Mouse (Mus musculus) embryonic facial prominence, embryonic 11.5 days (tissue): ENCODE results near the gene Scn2a. TPM values are rescaled to one million over a fixed set of nuclear protein-coding genes. Genes with fewer than 3 reads are reported as not detected.

Experiments used
- ATAC-seq: fragments of 200-750 bp; cut with Nextera tagmentation; replicated peaks from 2 replicates; pipeline ENCODE4 v1.8.0; 2017; ENCODE audit warnings: low read depth; ENCODE audit not compliant: insufficient number of reproducible peaks, low FRiP score, low TSS enrichment
- DNase-seq: peaks from one replicate; pipeline ENCODE4 v3.0.0-alpha.2; 2015; ENCODE audit warnings: low spot score
- H3K27ac ChIP-seq: fragments of 300-500 bp; sonication (generic); replicated peaks from 2 replicates; pipeline ENCODE4 v1.5.1; 2014; ENCODE audit warnings: mild to moderate bottlenecking, low read depth, low read length, control low read depth
- H3K27me3 ChIP-seq: fragments of 300-500 bp; sonication (generic); 2 replicates; pipeline ENCODE4 v1.6.1; 2014; ENCODE audit warnings: mild to moderate bottlenecking, low read length, moderate library complexity, mixed read lengths; ENCODE audit not compliant: control insufficient read depth, insufficient read depth
- H3K36me3 ChIP-seq: fragments of 300-500 bp; sonication (generic); replicated peaks from 2 replicates; pipeline ENCODE4 v1.6.1; 2014; ENCODE audit warnings: low read depth, mild to moderate bottlenecking, low read length, moderate library complexity, mixed read lengths; ENCODE audit not compliant: control insufficient read depth, insufficient read depth
- H3K4me1 ChIP-seq: fragments of 300-500 bp; sonication (generic); 2 replicates; pipeline ENCODE4 v1.6.1; 2014; ENCODE audit warnings: low read length, mixed read lengths; ENCODE audit not compliant: control insufficient read depth, insufficient read depth
- H3K4me2 ChIP-seq: fragments of 300-500 bp; sonication (generic); 2 replicates; pipeline ENCODE4 v1.6.1; 2014; ENCODE audit warnings: low read depth, mild to moderate bottlenecking, control low read depth, low read length, moderate library complexity
- H3K4me3 ChIP-seq: fragments of 300-500 bp; sonication (generic); 2 replicates; pipeline ENCODE4 v1.5.1; 2014; ENCODE audit warnings: low read depth, low read length, control low read depth
- H3K9ac ChIP-seq: fragments of 300-500 bp; sonication (generic); replicated peaks from 2 replicates; pipeline ENCODE4 v1.6.1; 2014; ENCODE audit warnings: mild to moderate bottlenecking, control low read depth, low read length
- H3K9me3 ChIP-seq: fragments of 300-500 bp; sonication (generic); replicated peaks from 2 replicates; pipeline ENCODE4 v1.6.1; 2016; ENCODE audit warnings: mild to moderate bottlenecking, low read length, inconsistent platforms, mixed read lengths; ENCODE audit not compliant: control insufficient read depth
- whole genome bisulfite sequencing: fragments of 180-500 bp; shearing (Covaris S2); extraction: QIAGEN DNeasy Blood & Tissue Kit; methylation state at CpG from one replicate; pipeline ENCODE4 v1.1.7; 2014; 5-methylcytosine and 5-hydroxymethylcytosine counted together
- polyA plus RNA-seq: library from polyadenylated mRNA; unstranded; fragments of >200 nt; fragmentation: Nextera tagmentation; extraction: Ambion mirVana; gene quantifications from 2 replicates; pipeline ENCODE4 v1.2.1, GENCODE M21; 2014

Gene Scn2a
- polyA plus RNA-seq, 1 experiment from 2014 or later = 5.8 TPM

DNA sequence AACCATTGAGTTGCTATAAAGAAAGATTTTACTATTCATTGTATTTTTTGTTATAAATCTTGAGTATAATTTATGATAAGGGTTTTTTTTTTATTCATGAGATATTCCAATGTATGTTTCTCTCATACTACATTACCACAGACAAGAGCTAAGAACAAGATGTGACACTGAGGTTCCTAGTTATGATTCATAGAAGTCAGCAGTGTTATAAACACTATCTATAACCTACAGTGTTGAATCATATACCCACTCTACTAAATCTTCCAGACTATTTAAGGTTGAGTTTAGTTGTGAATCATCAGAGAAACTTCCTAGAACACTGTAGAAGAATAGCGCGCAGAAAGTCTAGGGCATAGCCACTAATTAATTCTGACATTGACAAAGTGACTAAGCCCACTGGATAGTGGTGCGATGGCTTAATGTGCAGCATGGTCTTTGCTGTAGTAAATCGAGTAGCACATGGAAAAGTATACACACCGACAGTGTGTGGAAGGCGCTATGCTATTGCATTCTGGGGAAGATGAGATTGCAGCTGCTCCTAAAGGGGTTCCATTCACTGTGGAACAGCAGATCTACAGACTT lies 101.7 kb downstream of the Scn2a start:
- no peaks in the 10 kb centered on the region for H3K27me3 ChIP-seq
- H3K27ac ChIP-seq = no peak overlapping the region
- no peak overlapping the region for H3K4me2 ChIP-seq
- ATAC-seq (no peak), DNase-seq (no peak)
- H3K36me3 ChIP-seq = no peaks in the 10 kb centered on the region
- H3K4me1 ChIP-seq = no peaks in the 10 kb centered on the region
- H3K9ac ChIP-seq = no peak overlapping the region
- no peak overlapping the region for H3K4me3 ChIP-seq
- H3K9me3 ChIP-seq = no peaks in the 10 kb centered on the region
- WGBS = 91% methylated on average over 6 of the region's 6 CpGs

DNA sequence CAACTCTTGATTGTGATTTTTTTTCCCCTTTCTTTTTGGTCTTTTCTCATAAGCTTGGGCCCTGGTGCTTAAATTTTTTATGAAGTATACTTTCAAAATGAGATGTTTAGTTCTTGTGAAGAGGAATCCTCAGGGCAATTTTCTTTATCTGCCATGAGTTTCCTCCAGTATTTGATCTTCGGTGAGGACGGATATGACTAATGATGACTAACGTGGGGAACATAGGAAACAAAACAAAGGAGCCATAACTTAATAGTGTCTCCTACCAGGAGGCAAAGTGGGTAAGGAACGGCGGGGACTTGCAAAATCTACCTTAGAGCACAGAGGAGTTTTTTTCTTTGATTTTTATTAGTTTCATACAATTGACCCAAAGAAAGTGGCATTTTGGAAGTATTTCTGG lies 124.8 kb downstream of the Scn2a start:
- 87% methylated on average over 5 of the region's 5 CpGs for WGBS
- Histone ChIP-seq H3K27ac (no peak overlapping the region), H3K9me3 (no peaks in the 10 kb centered on the region), H3K4me3 (no peak overlapping the region), H3K4me2 (no peak overlapping the region), H3K36me3 (no peaks in the 10 kb centered on the region), H3K4me1 (no peaks in the 10 kb centered on the region), H3K27me3 (no peaks in the 10 kb centered on the region), H3K9ac (no peak overlapping the region)
- DNase-seq = no peak
- no peak for ATAC-seq

DNA sequence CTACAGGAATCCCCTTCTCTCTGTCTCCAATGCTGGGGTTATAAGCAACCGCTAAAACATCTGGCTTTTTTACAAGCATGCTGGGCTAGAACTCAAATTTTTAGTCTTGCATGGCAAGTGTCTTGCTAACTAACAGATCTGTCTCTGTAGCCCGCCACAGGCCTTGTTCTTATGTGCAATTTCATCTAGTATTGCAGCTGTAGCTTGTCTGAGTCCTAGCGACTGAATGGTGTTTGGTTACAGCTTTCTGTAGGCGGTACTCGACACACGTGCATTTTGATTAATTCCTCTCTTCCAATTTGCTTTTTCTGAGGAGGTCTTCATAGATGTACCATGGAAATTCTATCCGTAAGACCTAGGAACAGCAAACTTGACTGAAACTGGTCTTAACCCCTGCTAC lies 161.9 kb downstream of the Scn2a start:
- H3K27me3 ChIP-seq = no peaks in the 10 kb centered on the region
- 54% methylated on average over 7 of the region's 7 CpGs for WGBS
- no peaks in the 10 kb centered on the region for H3K4me1 ChIP-seq
- H3K27ac ChIP-seq = no peak overlapping the region
- no peak overlapping the region for H3K9ac ChIP-seq
- H3K4me2 ChIP-seq = no peak overlapping the region
- no peaks in the 10 kb centered on the region for H3K9me3 ChIP-seq
- H3K36me3 ChIP-seq = no peaks in the 10 kb centered on the region
- H3K4me3 ChIP-seq = no peak overlapping the region
- ATAC-seq (no peak), DNase-seq (peak; percentile 60)

DNA sequence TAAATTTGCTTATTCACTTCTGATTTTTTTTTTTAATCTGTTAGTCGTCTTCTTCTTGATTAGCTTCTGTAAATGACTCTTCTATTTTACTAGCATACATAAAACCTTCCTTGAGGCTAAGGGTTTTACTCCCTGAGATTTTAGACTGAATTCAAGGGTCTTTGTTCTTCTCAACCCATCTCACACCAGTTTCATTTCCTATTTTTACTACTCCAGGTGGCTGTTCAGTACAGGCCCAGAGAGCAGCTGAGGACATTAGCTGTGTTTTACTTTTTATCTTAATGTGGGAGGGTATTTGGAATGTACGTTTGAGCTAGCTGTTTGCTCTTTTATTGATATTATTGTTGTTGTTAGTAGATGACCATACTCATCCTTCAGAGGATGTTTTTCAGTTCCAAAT lies 162.8 kb downstream of the Scn2a start:
- Histone ChIP-seq H3K4me2 (no peak overlapping the region), H3K27ac (no peak overlapping the region), H3K9ac (no peak overlapping the region), H3K9me3 (no peaks in the 10 kb centered on the region), H3K36me3 (no peaks in the 10 kb centered on the region), H3K27me3 (no peaks in the 10 kb centered on the region), H3K4me3 (no peak overlapping the region), H3K4me1 (no peaks in the 10 kb centered on the region)
- DNase-seq (no peak), ATAC-seq (no peak)
- WGBS = 77% methylated on average over 2 of the region's 2 CpGs

DNA sequence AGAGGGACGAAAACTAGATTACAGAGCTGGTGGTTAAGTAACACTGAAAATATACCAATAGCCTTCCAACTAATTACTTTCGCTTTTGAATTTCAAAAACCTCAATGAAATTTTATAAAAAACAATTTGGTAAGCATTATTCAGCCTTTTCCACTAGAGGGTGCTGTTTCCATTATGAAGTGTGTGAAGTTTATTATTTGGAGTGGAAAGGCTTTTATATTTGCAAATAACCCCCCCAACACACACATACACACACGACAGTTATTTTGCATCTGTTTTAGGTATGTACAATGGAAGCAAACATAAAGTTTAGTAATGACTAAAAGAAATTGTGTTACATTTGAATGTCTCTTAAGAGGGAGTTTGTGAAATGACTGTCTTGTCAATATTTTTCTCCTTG lies 171.9 kb downstream of the Scn2a start:
- Histone ChIP-seq H3K27me3 (no peaks in the 10 kb centered on the region), H3K27ac (no peak overlapping the region), H3K4me1 (no peaks in the 10 kb centered on the region), H3K9ac (no peak overlapping the region), H3K36me3 (no peaks in the 10 kb centered on the region), H3K9me3 (no peaks in the 10 kb centered on the region; the same call in 1 of the 2 replicates), H3K4me3 (no peak overlapping the region), H3K4me2 (no peak overlapping the region)
- DNase-seq = peak; percentile 74
- no peak for ATAC-seq
- WGBS = 25% methylated on average over 3 of the region's 3 CpGs

DNA sequence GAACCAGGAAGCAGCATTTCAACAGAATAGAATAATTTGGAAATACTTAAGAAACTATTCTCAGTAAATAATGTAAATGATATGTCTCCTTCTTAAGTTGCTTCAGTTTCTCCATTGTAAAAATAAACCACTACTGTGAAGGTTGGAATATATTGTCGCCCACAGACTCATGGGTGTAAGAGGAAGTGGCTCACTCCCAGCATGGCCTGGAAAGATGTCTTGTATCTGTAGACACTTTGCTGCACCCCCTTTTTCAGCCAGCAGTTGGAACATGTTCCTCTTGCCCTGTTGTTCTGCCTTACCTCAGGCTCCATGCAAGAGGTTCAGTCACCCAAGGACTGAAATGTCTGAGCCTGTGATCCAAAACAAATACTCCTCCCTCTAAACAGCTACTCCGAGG lies 173.0 kb downstream of the Scn2a start:
- no peaks in the 10 kb centered on the region for H3K36me3 ChIP-seq
- no peak overlapping the region for H3K27ac ChIP-seq
- no peak overlapping the region for H3K4me2 ChIP-seq
- H3K9ac ChIP-seq = no peak overlapping the region
- no peaks in the 10 kb centered on the region; the same call in 1 of the 2 replicates for H3K9me3 ChIP-seq
- no peaks in the 10 kb centered on the region for H3K4me1 ChIP-seq
- no peak overlapping the region for H3K4me3 ChIP-seq
- DNase-seq = no peak
- no peaks in the 10 kb centered on the region for H3K27me3 ChIP-seq
- ATAC-seq = no peak
- 77% methylated on average over 2 of the region's 2 CpGs for WGBS

DNA sequence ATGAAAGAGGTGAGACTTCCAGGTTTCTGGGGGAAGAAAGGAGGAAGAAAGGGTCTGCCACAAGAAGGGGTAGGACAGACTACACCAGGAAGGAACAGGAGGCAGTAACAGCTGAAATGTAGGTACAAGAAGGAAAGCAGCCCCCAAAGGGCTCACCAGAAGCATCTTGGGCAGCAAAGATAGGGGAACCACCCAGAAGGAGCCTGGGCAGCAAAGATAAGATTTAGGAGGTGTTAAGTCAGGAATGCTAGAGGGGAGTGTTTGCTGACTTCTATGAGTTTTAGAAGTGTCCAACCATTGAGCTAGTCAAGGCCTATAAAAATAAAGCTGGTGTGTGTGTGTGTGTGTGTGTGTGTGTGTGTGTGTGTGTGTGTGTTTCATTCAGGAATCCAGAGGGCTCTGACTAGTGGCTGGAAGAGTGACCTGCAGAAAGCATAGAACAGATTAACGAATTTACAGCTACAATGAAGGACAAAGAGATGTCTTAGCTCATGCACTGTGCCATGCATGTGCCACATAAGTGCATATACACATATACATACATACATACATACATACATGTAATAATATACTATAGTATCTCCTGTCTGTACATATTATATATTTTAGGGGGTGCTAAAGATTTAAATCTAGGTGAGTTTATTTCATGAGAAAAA lies 180.6 kb downstream of the Scn2a start:
- H3K9me3 ChIP-seq = no peaks in the 10 kb centered on the region; the same call in 1 of the 2 replicates
- H3K4me2 ChIP-seq = no peak overlapping the region
- no peak overlapping the region for H3K4me3 ChIP-seq
- no peaks in the 10 kb centered on the region for H3K27me3 ChIP-seq
- H3K9ac ChIP-seq = no peak overlapping the region
- ATAC-seq (no peak), DNase-seq (no peak)
- H3K36me3 ChIP-seq = no peaks in the 10 kb centered on the region
- 63% methylated on average over 1 of the region's 1 CpGs for WGBS
- no peak overlapping the region for H3K27ac ChIP-seq
- no peaks in the 10 kb centered on the region for H3K4me1 ChIP-seq

DNA sequence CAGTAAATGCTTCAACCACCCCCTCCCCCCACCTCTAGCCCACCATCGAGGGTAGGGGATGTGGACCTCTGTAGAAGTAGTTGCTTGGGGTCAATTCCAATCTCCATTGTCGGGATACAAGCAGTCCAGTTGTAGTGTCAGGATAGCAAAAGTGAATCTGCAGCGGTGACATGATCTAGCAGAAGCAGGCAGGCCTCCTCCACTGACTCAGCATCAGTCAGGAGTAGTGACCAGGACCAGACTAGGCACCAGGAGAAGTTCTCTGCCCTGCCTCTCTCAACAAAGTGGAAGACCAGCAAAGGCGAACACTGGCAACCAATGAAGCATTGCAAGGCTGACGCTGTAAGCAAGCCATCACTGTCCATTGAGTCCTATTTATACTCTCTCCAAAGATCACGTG lies 186.0 kb downstream of the Scn2a start:
- no peak overlapping the region for H3K9ac ChIP-seq
- WGBS = 88% methylated on average over 6 of the region's 6 CpGs
- H3K27ac ChIP-seq = no peak overlapping the region
- DNase-seq = no peak
- no peaks in the 10 kb centered on the region for H3K36me3 ChIP-seq
- H3K4me2 ChIP-seq = no peak overlapping the region
- H3K27me3 ChIP-seq = no peaks in the 10 kb centered on the region
- H3K4me3 ChIP-seq = no peak overlapping the region
- no peak for ATAC-seq
- H3K4me1 ChIP-seq = no peaks in the 10 kb centered on the region
- H3K9me3 ChIP-seq = no peaks in the 10 kb centered on the region
